Mouse (Mus musculus) heart, embryonic 14.5 days (tissue): Measurements from ENCODE around the gene Ddx58. TPM values are rescaled to one million over a fixed set of nuclear protein-coding genes. Genes with fewer than 3 reads are reported as not detected.

Experiments used
- ATAC-seq: fragments of 200-750 bp; cut with Nextera tagmentation; 2 replicates; pipeline ENCODE4 v1.8.0; 2017; ENCODE audit warnings: low read depth, moderate TSS enrichment; ENCODE audit not compliant: insufficient number of reproducible peaks, insufficient read depth, low FRiP score
- H3K27ac ChIP-seq, 2 experiments: fragments of 200-500 bp in 1 of 2; fragments of 300-500 bp in 1 of 2; sonication (generic) in 1 of 2; replicated peaks in 1 of 2; 2 replicates each; pipeline ENCODE4 v1.5.1; 2012 to 2014; ENCODE audit warnings: low read depth in 2 of 2, low read length in 2 of 2, control low read depth in 1 of 2, mild to moderate bottlenecking in 1 of 2, mixed read lengths in 1 of 2; ENCODE audit not compliant: control insufficient read depth in 1 of 2, insufficient read depth in 1 of 2
- H3K27me3 ChIP-seq: fragments of 300-500 bp; sonication (generic); 2 replicates; pipeline ENCODE4 v1.6.1; 2014; ENCODE audit warnings: mild to moderate bottlenecking, low read length, control low read depth; ENCODE audit not compliant: control insufficient read depth, insufficient read depth
- H3K36me3 ChIP-seq: fragments of 300-500 bp; sonication (generic); 2 replicates; pipeline ENCODE4 v1.6.1; 2014; ENCODE audit warnings: mild to moderate bottlenecking, control low read depth, low read length, mixed read lengths; ENCODE audit not compliant: control insufficient read depth, insufficient read depth
- H3K4me1 ChIP-seq, 2 experiments: fragments of 200-500 bp in 1 of 2; fragments of 300-500 bp in 1 of 2; sonication (generic) in 1 of 2; 2 replicates each; pipeline ENCODE4 v1.6.1; 2012 to 2014; ENCODE audit warnings: low read length in 2 of 2, control low read depth in 1 of 2, mixed read lengths in 1 of 2; ENCODE audit not compliant: control insufficient read depth in 2 of 2, insufficient read depth in 2 of 2
- H3K4me2 ChIP-seq: fragments of 300-500 bp; sonication (generic); 2 replicates; pipeline ENCODE4 v1.6.1; 2014; ENCODE audit warnings: mild to moderate bottlenecking, low read length
- H3K4me3 ChIP-seq, 2 experiments: fragments of 200-500 bp in 1 of 2; fragments of 300-500 bp in 1 of 2; sonication (generic) in 1 of 2; 2 replicates each; pipeline ENCODE4 v1.5.1; 2012 to 2014; ENCODE audit warnings: low read length in 2 of 2, mild to moderate bottlenecking in 2 of 2, control low read depth in 1 of 2, low read depth in 1 of 2, moderate library complexity in 1 of 2; ENCODE audit not compliant: control insufficient read depth in 1 of 2, insufficient read depth in 1 of 2
- H3K9ac ChIP-seq: fragments of 300-500 bp; sonication (generic); 2 replicates; pipeline ENCODE4 v1.6.1; 2014; ENCODE audit warnings: mild to moderate bottlenecking, low read length
- H3K9me3 ChIP-seq: fragments of 300-500 bp; sonication (generic); 2 replicates; pipeline ENCODE4 v1.6.1; 2016; ENCODE audit warnings: low read length, control low read depth; ENCODE audit not compliant: control insufficient read depth
- WGBS: fragments of 180-500 bp; shearing (Covaris S2); extraction: QIAGEN DNeasy Blood & Tissue Kit; methylation state at CpG from one replicate; pipeline ENCODE4 v1.1.7; 2014; 5-methylcytosine and 5-hydroxymethylcytosine counted together
- polyA plus RNA-seq: library from polyadenylated mRNA; unstranded; fragments of >200 nt; fragmentation: Nextera tagmentation; extraction: Ambion mirVana; gene quantifications from 2 replicates; pipeline ENCODE4 v1.2.1, GENCODE M21; 2014

Gene Ddx58
- polyA plus RNA-seq, 1 experiment from 2014 or later: 10.4 TPM

GRCm38 (mm10) chr4:40181681-40182080 is 57.9 kb downstream of the Ddx58 start:
- Histone ChIP-seq H3K9me3 (no peaks in the 10 kb centered on the region), H3K27me3 (no peaks in the 10 kb centered on the region), H3K4me1 (no peaks in the 10 kb centered on the region), H3K27ac (no peak overlapping the region), H3K4me2 (no peak overlapping the region), H3K9ac (no peak overlapping the region), H3K36me3 (peaks cover 86% of the 10 kb centered on the region), H3K4me3 (no peak overlapping the region)
- no peak for ATAC-seq
- WGBS: 95% methylated on average over 8 of the region's 8 CpGs

GRCm38 (mm10) chr4:40180046-40180445 is 59.6 kb downstream of the Ddx58 start:
- Histone ChIP-seq H3K4me2 (no peak overlapping the region), H3K27me3 (no peaks in the 10 kb centered on the region), H3K4me1 (no peaks in the 10 kb centered on the region), H3K4me3 (no peak overlapping the region), H3K36me3 (peaks cover 86% of the 10 kb centered on the region), H3K9ac (no peak overlapping the region), H3K9me3 (no peaks in the 10 kb centered on the region), H3K27ac (no peak overlapping the region)
- no peak for ATAC-seq
- 92% methylated on average over 6 of the region's 6 CpGs for WGBS

DNA sequence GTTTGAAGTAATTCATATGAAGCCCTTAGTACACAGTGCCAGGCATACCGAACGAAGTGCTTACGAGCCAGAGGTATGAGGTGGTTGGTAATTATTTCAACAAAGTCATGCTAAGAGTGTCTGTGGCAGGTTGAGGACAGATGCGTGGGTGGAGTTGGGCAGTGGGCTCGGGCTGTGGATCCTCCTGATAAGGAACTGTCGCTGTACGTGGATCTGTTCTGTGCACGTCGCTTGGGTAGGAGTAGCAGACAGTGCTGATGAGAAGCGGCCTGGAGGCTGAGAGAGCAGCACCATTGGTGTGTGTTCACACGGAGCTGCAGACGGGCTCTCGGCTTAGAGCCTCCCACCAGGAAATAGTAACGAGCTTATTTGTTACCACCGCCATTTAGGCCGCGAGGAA is 61.0 kb downstream of the Ddx58 start:
- peaks cover 0 to 11% of the 10 kb centered on the region in 2 experiments; a peak in 1 of 4 replicates for H3K4me1 ChIP-seq
- no peak overlapping the region for H3K27ac ChIP-seq
- no peak overlapping the region for H3K4me2 ChIP-seq
- no peaks in the 10 kb centered on the region for H3K9me3 ChIP-seq
- no peak overlapping the region for H3K4me3 ChIP-seq
- H3K36me3 ChIP-seq: peaks cover 71% of the 10 kb centered on the region
- H3K9ac ChIP-seq: no peak overlapping the region
- no peaks in the 10 kb centered on the region for H3K27me3 ChIP-seq
- no peak for ATAC-seq
- WGBS: 79% methylated on average over 17 of the region's 17 CpGs

DNA sequence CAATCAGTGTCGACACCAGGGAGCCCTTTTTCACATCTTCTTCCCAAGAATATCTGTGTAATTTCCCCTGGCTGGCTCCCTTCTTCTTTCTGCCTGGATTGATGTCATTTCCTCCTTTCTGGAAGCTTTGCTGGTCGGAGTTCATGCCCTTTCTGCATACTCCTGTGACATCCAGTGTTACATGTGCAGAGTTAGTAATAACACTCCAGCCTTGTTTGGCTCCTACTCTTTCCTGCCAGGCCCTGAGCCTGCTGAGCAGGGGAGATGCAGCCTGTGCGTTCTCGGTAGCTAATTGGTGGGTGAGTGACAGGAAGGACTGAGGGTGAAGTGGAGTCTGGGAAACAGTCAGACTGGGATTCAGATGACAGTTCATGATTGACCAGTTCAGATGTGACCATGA is 65.3 kb downstream of the Ddx58 start:
- Histone ChIP-seq H3K36me3 (peaks cover 47% of the 10 kb centered on the region), H3K9ac (no peak overlapping the region), H3K27ac (peak overlapping the region in 1 of 2 experiments; percentile 18; a peak in 1 of 4 replicates), H3K4me2 (no peak overlapping the region), H3K4me3 (no peak overlapping the region), H3K4me1 (peaks cover 0 to 11% of the 10 kb centered on the region in 2 experiments; a peak in 1 of 4 replicates), H3K27me3 (no peaks in the 10 kb centered on the region), H3K9me3 (no peaks in the 10 kb centered on the region)
- ATAC-seq: no peak; the same call in 1 of the 2 replicates
- 48% methylated on average over 4 of the region's 4 CpGs for WGBS

GRCm38 (mm10) chr4:40172336-40172735 is 67.3 kb downstream of the Ddx58 start:
- Histone ChIP-seq H3K36me3 (peaks cover 48% of the 10 kb centered on the region), H3K9me3 (no peaks in the 10 kb centered on the region), H3K27me3 (no peaks in the 10 kb centered on the region), H3K9ac (no peak overlapping the region), H3K4me1 (peaks cover 2 to 11% of the 10 kb centered on the region in 2 experiments; a peak in 1 of 4 replicates), H3K4me3 (no peak overlapping the region), H3K4me2 (no peak overlapping the region), H3K27ac (no peak overlapping the region)
- ATAC-seq: no peak
- 92% methylated on average over 2 of the region's 2 CpGs for WGBS

- Histone ChIP-seq H3K27me3 (no peaks in the 10 kb centered on the region), H3K27ac (no peak overlapping the region), H3K9ac (no peak overlapping the region), H3K36me3 (peaks cover 52% of the 10 kb centered on the region), H3K4me1 (peaks cover 2 to 11% of the 10 kb centered on the region in 2 experiments; a peak in 1 of 4 replicates), H3K4me3 (no peak overlapping the region), H3K9me3 (no peaks in the 10 kb centered on the region), H3K4me2 (no peak overlapping the region)
- 85% methylated on average over 4 of the region's 4 CpGs for WGBS
- no peak for ATAC-seq
These were observed 68.2 kb downstream of the Ddx58 start for GRCm38 (mm10) chr4:40171477-40171876.

GRCm38 (mm10) chr4:40163646-40164045 is 76.0 kb downstream of the Ddx58 start:
- ATAC-seq: no peak
- H3K9ac ChIP-seq: no peak overlapping the region
- no peak overlapping the region for H3K4me3 ChIP-seq
- H3K9me3 ChIP-seq: no peaks in the 10 kb centered on the region
- no peaks in the 10 kb centered on the region for H3K4me1 ChIP-seq
- no peak overlapping the region for H3K4me2 ChIP-seq
- H3K27me3 ChIP-seq: no peaks in the 10 kb centered on the region
- H3K36me3 ChIP-seq: peaks cover 36% of the 10 kb centered on the region
- no peak overlapping the region for H3K27ac ChIP-seq
- WGBS: 88% methylated on average over 10 of the region's 10 CpGs
